In genomic region chr15:31869673-31870417, GRCm38 (mm10) we compare ENCODE assay signal across 12 mouse cellular contexts.
DNase-seq lines count a peak whose midpoint lies in the region; ATAC-seq and TF ChIP-seq lines count a peak whose summit lies in the region.
"Had no signal": no experiment of that assay in that cellular context is flagged by ENCODE, and none has a peak within 500 bp of the region (broad histone marks: within the 10 kb centered on the region; RNA-seq: fewer than 3 reads in every experiment).

No protein-coding gene starts in this region.

- DNase-seq in Patski (ENCODE audit: low read depth, low spot score), result no peak
- DNase-seq in embryo, embryonic 9.5 days (ENCODE audit: extremely low spot score), result peak; percentile 18
- peak; percentile 20 for DNase-seq in neural tube, embryonic 10.5 days (ENCODE audit: extremely low spot score, low spot score)
- no peak for DNase-seq in thymus, postnatal 0 days (ENCODE audit: low spot score)
- DNase-seq in spleen, postnatal 4 days (ENCODE audit: low spot score in 2 of 2), result no peak
- no peak for DNase-seq in urinary bladder, postnatal 14 days (ENCODE audit: low spot score)
- DNase-seq: cerebellum, adult 11 months; right cerebral cortex, postnatal 25 days had no signal

- no peaks in the 10 kb centered on the region for H3K27me3 ChIP-seq in Patski
- H3K27me3 ChIP-seq in kidney, embryonic 14.5 days (ENCODE audit: control insufficient read depth, insufficient read depth, low read length), result peaks cover 5% of the 10 kb centered on the region; the same call in 1 of the 2 replicates
- H3K27me3 ChIP-seq: liver, embryonic 12.5 days had no signal

- H3K4me1 ChIP-seq in kidney, embryonic 14.5 days (ENCODE audit: control insufficient read depth, insufficient read depth, low read length), result peaks cover 5% of the 10 kb centered on the region; the same call in 1 of the 2 replicates
- H3K4me1 ChIP-seq: forebrain, embryonic 10.5 days; liver, embryonic 12.5 days had no signal

- in situ Hi-C loops in Patski (cut with MboI; ENCODE audit: low pct_unique_long_range_greater_than_20kb), result no loop called here

- WGBS in kidney, embryonic 14.5 days, result 11% methylated on average over 14 of the region's 14 CpGs

- CTCF ChIA-PET in Patski (lab: Charles Lee), result no interaction called here

- no peaks in the 10 kb centered on the region for H3K36me3 ChIP-seq in kidney, embryonic 14.5 days (ENCODE audit: control insufficient read depth, insufficient read depth, low read length)
- H3K36me3 ChIP-seq: forebrain, embryonic 10.5 days; liver, embryonic 12.5 days had no signal

- POLR2A ChIA-PET in Patski (lab: Charles Lee), result no interaction called here

- peak overlapping the region; percentile 10; the same call in 1 of the 2 replicates for H3K4me2 ChIP-seq in kidney, embryonic 14.5 days (replicated peaks; ENCODE audit: low read depth, low read length)
- H3K4me2 ChIP-seq: heart, embryonic 11.5 days; liver, embryonic 12.5 days had no signal

- no peaks in the 10 kb centered on the region for H3K9me3 ChIP-seq in kidney, embryonic 14.5 days (ENCODE audit: control insufficient read depth, low read length)
- H3K9me3 ChIP-seq: forebrain, embryonic 10.5 days; liver, embryonic 12.5 days had no signal

- no peak overlapping the region; the same call in 1 of the 2 replicates for H3K27ac ChIP-seq in kidney, embryonic 14.5 days (ENCODE audit: low read depth, low read length)
- H3K27ac ChIP-seq: forebrain, embryonic 10.5 days; liver, embryonic 12.5 days had no signal

- no peak overlapping the region for H3K9ac ChIP-seq in kidney, embryonic 14.5 days (ENCODE audit: low read depth, low read length)
- H3K9ac ChIP-seq: liver, embryonic 12.5 days had no signal

- no peak overlapping the region for H3K4me3 ChIP-seq in kidney, embryonic 14.5 days (ENCODE audit: low read length)
- H3K4me3 ChIP-seq: forebrain, embryonic 10.5 days; liver, embryonic 12.5 days had no signal

- peak; percentile 56 for ATAC-seq in Patski
- ATAC-seq in kidney, embryonic 14.5 days (ENCODE audit: low FRiP score, low TSS enrichment), result peak; percentile 97
- ATAC-seq: liver, embryonic 12.5 days had no signal

- TF ChIP-seq CTCF in Patski (IDR thresholded peaks at IDR 0.05), result no peak

Comparison
In these comparisons a context has a peak if more than half of its experiments do, and no peak if none do; other contexts are left out.
1. DNase-seq: peak in embryo, embryonic 9.5 days (single experiment) and neural tube, embryonic 10.5 days (single experiment); none in Patski (single experiment), thymus, postnatal 0 days (single experiment), spleen, postnatal 4 days (0 of 2) and urinary bladder, postnatal 14 days (single experiment).